Mouse (Mus musculus) natural killer cell, adult 2 months (primary cell): Measurements from ENCODE around the gene Elmo1.

Experiments
- DNase-seq, 2 experiments: peaks; one replicate each; pipeline ENCODE4 v3.0.0; 2022; ENCODE audit warnings: low spot score in 2 of 2

Gene Elmo1

DNA sequence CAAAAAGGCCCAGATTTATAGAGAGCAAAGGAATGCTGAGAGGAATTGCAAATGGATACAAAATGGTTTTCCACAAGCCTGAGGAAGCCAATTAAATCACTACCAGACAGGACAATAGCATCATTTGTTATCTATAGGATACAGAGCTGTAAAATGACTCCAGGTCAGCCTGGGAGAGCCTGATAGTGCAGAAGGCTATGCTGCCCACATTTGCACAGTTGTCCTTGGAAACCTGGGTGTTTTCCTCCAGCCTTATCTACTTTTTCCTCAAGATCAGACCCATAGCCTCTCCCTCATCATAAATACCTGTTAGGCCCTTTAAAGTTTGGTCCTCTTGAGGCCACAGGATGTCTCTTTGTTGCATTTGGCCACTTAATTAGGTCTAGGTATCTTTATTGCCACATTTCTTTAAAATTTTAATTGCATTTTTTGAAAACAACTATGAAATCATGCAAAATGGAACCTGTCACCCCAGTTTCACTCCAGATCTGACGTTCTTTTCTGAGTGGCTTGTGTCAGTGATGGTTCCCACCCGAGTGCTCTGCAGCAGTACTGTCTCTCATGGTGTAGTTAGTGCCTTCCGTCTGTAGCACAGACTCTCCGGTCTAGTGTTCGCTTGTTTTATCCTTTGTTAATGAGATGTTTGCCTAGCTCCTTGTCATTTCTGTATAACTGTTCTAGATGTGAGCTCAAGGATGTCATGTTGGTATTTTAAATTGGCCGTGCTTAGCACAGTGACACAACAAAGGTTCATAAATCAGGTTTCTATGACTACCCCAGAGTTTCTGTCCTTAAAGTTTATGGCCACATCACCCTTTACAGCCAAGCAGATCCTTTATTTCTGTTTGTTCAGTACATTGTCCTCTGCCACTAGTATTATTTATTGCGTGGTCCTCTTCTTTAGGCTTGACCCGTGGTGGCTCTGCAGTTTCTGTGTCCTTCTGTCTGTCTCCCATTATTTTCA lies 167.4 kb downstream of the Elmo1 start:
- DNase-seq: no peak

DNA sequence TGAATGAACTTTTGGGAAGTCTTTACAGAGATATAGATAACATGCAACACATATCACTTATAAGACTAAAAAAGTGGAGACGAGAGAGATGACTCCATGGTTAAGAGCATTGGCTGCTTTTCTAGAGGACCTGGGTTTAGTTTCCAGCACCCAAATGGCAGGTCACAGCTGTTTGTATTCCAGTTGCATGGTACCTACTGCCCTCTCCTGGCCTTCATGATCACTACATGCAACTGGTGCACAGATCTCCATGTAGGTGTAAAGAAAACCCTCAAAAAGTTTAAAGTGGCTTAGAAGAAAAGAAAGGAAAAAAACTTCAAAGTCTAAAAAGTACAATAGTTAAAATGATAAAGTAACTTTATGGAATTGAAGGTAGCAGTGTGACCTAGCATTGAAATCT lies 172.8 kb downstream of the Elmo1 start:
- DNase-seq: no peak

DNA sequence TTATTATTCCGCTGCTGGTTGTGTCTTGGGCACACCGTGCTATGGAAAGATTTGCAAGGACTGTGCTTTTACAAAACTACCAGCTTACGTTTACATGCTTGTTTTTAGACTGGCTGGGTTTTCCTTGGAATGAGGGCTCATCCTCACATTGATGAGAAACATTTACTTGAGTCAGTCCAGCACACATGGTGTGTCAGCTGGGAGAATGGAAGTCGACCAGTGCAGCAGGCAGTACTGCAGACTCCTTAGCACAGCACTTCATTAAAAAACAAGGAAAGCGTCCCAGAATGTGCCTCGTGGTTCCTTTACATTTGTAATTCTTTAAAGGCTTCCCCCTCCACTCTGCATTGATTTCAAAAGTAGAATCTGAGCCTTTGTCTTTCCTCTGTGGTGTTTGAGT lies 179.8 kb downstream of the Elmo1 start:
- DNase-seq: no peak

DNA sequence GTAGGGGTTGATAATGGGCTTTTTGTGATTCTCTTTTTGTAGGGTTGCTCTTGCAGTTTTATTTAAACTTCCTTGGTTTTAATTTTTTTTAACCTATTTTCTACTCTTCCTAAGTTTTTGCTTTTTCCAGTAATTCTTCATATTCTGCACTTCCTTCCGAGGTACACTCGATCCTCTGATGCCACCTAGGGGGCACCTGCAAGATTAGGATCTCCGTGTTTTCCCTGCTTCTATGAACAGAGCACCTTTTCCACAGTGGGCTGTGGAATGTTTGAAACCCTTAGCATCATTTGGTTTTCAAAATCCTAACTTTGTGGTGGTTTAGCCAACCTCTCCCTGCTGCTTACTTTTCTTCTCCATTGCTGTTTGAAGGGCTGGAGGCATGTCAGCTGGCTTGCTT lies 181.4 kb downstream of the Elmo1 start:
- no peak for DNase-seq

DNA sequence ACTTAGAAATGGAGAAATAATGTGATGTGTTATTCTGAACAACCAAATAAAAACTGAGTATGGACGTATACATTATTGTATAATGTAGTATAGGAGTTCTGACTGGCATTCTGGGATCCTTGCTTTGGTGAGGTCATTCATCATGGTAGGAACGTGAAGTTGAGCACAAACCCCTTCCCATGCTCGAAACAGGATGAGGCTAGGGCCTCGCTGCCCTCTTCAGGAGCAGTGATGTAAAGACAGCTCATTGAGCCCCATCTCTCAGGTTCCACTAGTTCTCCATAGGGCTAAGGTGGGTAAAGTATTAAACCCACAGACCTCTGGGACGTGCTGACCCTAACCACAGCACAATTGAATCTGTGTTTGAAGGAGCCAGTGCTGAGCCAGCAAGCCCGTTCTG lies 182.2 kb downstream of the Elmo1 start:
- peak in 1 of 2 experiments; percentile 10 for DNase-seq

DNA sequence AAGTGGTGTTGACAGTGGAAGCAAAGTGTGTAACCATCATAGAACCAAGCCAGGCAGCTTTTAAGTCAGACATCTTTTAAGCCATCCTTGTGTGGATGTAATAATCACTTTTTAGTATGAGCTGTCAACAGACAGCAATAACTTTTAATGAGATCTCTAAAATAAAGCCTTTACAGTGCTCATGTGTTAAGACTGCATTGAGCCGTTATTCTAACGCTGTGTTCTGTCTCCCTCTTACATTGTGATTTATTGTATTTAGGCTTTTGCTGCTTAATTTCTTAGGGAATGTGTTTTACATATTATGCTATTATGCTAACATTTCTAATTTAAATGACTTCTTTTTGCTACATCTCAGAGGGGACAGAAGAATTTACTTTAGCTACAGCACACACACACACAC lies 189.5 kb downstream of the Elmo1 start:
- DNase-seq: no peak

GRCm38 (mm10) chr13:20283891-20284290 lies 193.5 kb downstream of the Elmo1 start:
- DNase-seq: no peak

DNA sequence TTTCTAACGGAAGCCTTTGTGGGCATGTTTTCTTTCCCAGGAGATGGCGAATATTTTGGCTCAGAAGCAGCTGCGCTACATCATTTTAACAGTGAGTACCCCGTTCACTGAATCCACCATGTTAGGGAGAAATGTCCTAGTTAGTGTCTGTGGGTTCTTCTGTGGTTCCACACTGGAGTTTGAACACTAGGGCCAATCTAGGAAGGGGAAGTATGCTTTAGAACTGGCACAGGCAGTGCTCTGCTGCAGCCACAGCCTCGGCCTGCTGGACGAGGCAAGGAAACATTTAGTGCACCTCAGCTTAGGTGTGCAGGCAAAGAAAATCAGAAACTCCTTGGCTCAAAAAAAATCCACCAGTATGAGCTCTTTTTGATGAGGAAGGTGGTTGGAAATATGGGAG lies 196.3 kb downstream of the Elmo1 start:
- DNase-seq: no peak

GRCm38 (mm10) chr13:20288393-20288792 lies 198.0 kb downstream of the Elmo1 start:
- no peak for DNase-seq

DNA sequence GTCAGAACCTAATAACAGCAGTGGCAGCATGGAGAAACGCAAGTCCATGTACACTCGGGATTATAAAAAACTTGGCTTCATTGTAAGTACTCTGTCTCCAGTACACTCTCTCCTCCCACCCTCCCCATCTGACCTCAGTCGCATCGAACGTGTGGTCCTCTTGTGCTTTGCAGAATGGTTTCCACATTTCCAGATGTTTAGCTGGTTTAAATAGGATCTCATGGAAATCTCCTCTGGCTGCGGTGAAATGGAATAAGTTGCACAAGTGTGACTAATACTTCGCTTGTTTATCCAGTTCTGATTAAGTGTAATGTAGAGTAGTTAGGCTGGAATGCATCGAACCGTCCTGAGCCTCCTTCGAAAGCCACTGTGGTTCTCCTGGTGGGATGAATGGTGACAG lies 200.0 kb downstream of the Elmo1 start:
- no peak for DNase-seq

GRCm38 (mm10) chr13:20292348-20292747 lies 202.0 kb downstream of the Elmo1 start:
- peak; percentile 10 to 27 for DNase-seq

DNA sequence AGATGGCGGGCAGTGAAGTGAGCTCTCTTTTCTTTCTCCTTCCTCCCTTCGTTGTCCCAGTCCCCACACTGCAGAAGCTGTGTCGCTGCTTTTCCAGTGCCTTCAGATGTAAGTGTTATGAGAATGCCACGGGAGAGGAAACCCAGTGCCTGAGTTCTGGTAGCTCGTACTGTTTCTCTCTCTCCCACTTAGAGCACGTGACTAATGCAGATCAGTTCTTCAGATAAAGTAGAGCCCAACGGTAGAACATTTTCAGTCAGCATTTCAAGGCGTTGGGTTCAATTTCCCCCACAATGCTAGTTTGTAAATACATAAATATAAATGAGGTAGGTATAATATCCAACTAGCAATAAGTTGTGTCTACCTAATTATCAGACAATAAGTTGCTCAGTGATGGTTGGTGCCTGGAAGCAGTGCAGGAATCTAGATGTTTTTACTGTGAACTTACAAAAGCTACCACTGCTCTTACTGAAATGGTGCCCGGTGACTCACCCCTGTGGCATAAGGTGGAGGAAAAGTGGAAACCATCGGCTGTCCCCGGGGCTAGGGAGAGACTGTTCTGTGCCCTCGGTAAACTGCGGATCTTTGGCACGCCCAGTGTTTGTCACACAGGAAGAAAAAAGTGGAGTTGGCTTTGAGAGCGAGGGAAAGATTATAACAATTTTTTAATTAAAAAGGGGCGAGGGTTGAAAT lies 205.0 kb downstream of the Elmo1 start:
- DNase-seq: no peak

GRCm38 (mm10) chr13:20297841-20298240 lies 207.4 kb downstream of the Elmo1 start:
- peak; percentile 8 to 33 for DNase-seq

DNA sequence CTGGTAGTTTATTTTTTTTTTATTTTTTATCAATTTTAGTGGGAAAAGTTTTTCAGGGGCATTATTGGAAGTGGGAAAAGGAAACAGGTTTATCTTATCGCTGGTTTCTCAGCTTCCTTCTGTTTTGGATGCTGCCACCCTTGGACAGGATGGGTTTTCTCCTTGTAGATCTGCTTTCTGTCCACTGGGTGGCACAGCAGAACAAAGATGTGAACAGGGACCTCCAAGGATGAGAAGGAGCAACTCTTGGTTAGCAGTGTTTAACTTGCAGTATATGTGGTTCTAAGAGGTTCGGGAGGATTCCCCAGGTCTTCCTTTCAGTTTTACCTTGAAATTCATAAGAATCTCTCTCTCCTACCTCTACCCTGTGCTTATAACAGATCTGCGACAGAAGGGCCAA lies 209.0 kb downstream of the Elmo1 start:
- no peak for DNase-seq

DNA sequence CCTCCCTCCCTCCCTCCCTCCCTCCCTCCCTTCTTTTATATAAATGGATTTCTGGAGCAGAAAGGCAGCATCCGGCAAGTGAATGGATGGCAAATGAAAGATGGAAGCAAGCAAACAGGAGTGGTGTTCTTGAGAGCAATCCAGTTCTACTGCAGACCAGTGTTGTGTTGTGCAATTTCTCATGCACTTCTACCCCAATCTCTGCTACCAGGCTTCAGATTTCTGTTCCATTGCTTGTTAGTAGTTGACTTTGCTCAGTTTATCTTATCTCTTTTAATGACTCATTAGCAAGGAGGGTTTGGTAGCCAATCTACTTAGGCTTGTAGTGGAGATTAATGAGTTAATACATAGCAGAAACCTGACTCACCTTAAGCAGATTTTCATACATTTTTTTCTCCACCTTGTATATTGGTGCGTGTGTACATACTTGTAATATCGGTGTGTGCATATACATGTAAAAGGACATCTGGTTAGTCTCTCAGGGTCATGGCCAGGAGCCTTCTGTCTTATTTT lies 209.7 kb downstream of the Elmo1 start:
- no peak for DNase-seq

GRCm38 (mm10) chr13:20300626-20301025 lies 210.2 kb downstream of the Elmo1 start:
- DNase-seq: no peak

DNA sequence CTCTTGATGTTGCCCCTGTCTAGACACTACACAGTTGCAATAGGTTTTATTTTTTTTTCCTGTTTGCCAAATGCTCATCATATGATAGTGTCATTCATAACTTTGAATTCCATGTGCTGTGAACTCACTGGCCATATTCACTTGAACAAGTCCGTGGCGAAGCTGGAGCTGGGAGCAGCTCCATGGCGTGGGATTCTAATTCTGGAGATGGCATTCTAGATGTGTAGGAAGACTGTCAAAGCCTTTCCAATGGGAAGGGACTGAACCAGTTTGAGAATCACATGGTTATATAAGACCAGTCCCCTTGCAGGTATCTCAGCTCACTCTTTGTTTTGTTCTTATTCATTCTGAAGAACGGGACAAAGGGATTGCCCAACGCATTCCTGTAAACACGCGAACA lies 211.4 kb downstream of the Elmo1 start:
- DNase-seq: no peak

DNA sequence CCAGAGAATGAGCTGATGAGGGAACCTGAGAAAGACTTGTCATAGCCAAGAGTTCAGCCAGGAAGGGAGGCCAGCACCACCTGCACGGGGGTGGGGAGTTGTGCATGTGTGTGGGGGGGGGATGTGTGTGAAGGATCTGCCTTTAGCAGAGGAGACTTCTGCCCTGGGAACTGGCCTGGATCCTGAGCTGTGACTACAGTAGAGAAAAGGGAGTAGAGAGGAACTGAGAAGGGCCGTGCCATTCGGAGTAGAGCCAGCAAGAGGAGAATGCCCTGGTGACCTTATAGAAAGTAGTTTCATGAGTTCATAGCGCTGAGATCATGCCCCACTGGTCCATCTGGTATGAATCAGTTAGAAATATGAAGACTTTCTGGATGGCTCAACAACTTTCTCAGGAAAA lies 215.2 kb downstream of the Elmo1 start:
- DNase-seq: no peak

GRCm38 (mm10) chr13:20306180-20307177 lies 216.1 kb downstream of the Elmo1 start:
- DNase-seq: no peak

- no peak for DNase-seq
Observed at GRCm38 (mm10) chr13:20307381-20307780, 217.0 kb downstream of the Elmo1 start.

DNA sequence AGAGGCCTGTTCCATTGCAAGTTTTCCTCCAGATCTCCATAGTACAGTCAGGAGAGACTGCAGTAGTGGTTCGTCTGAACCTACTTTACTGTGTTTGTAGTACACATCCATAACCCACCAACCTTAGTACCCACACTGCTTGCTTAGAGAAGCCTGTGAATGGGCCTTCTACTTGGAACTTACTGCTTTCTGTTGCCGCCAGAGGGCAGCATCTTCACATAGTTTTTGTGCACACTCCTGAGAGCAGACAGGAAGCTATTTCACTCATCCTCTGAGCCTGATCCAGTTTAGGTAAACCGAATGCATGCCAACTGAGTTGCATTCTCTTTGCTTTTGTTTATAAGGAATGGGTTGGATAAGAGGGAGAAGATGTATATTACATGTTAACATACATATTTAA lies 221.2 kb downstream of the Elmo1 start:
- DNase-seq: peak; percentile 30 to 66

DNA sequence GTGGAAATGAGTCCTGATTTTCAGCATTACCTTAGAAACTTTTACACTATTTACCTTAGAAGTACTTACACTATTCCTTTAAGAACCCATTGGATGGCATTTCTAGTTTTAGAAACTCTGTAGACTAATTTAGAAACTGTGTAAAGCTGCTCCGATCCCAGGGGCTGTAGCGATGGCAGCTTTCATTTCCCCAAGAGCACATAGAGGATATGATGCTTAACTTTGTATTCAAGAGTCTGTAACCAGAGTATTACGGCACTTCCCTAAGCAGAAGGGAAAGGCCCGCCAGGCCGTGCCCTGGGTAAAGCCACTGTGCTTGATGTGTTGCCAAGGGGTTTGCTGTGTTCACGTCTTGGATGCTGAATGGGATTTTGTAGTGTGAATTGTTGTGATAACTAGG lies 222.9 kb downstream of the Elmo1 start:
- no peak for DNase-seq
